Comparison of ENCODE assay signal across 7 mouse cellular contexts in the genomic region with DNA sequence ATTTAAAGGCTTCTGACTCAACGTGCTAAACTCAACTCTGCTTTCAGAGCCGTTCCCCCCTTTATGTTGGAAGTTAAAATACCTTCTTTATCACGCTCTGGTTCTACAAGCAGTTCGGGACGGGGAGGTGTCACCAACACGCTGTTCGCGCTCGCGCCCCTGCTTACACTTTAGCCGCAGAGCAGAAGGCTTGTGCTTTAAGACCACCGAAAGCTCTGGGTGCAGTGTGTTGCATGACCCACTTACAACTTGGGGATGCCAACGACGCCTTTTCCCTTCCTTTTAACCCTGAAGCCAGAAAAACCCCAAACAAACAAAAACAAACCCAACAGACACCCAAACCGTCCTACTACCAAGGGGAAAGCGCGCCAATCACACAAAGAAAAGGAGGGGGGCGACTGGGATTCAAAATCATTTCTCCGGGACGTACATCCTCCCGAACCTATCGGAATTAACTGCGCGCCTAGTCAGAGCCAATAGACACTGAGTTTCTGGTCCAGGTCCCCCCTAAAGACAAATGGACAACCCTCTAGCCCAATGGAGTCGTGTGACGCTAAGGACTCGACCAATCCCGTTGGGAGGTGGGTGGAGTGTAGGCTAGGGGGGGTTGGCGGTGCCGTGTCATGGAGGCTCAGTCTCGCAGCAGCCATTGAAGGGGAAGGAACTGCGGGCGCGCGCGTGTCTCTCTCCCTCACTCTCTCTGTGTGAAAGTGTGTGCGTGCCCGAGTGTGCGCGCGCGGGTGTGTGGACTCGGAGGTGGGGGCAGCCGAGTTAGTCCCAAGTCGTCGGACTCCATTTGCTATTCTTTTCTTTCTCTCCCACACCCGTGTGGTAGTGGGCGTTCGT. TPM values are rescaled to one million over a fixed set of nuclear protein-coding genes. Genes with fewer than 3 reads are reported as not detected.
DNase-seq lines count a peak whose midpoint lies in the region; ATAC-seq lines count a peak whose summit lies in the region.

Gene Anp32e (plus strand): TSS at position 589 of the 846 bp plus-strand sequence.

- peak within 1 kb of the TSS; percentile 85 for H3K9ac ChIP-seq in intestine, embryonic 16.5 days (ENCODE audit: low read depth, low read length)
- H3K9ac ChIP-seq in midbrain, embryonic 11.5 days (ENCODE audit: low read length) = peak within 1 kb of the TSS; percentile 96

- H3K27me3 ChIP-seq in intestine, embryonic 16.5 days (replicated peaks; ENCODE audit: control insufficient read depth, insufficient read depth, low read length) = no peaks in the 10 kb centered on the region
- H3K27me3 ChIP-seq in midbrain, embryonic 11.5 days (ENCODE audit: control insufficient read depth, insufficient read depth, low read length) = no peaks in the 10 kb centered on the region

- peak within 1 kb of the TSS; percentile 82 for H3K4me2 ChIP-seq in intestine, embryonic 16.5 days (ENCODE audit: low read depth, low read length)
- peak within 1 kb of the TSS; percentile 55 for H3K4me2 ChIP-seq in midbrain, embryonic 11.5 days

- H3K36me3 ChIP-seq in intestine, embryonic 16.5 days (ENCODE audit: control insufficient read depth, insufficient read depth, low read length) = no peaks in the 10 kb centered on the region
- H3K36me3 ChIP-seq in midbrain, embryonic 11.5 days (ENCODE audit: control insufficient read depth, insufficient read depth, low read length) = peaks cover 7% of the 10 kb centered on the region

- ATAC-seq in intestine, embryonic 16.5 days = peak; percentile 100
- ATAC-seq in midbrain, embryonic 11.5 days (ENCODE audit: low FRiP score) = peak; percentile 100

- H3K27ac ChIP-seq in intestine, embryonic 16.5 days (ENCODE audit: low read length) = peak within 1 kb of the TSS; percentile 88
- peak within 1 kb of the TSS; percentile 84 for H3K27ac ChIP-seq in midbrain, embryonic 11.5 days (ENCODE audit: low read depth, low read length)

- intact Hi-C loops in gastrocnemius, postnatal 36 days (cut with DNase I) = no loop called here
- intact Hi-C loops in left cerebral cortex, postnatal 36 days (cut with DNase I) = loop anchor here (1.0 kb wide), 2 partner anchors 36 to 47 kb away; partner anchors contain the start of genes Aph1a and Ciart

- DNase-seq in adrenal gland, adult 2 months = peak; percentile 98
- peak; percentile 98 for DNase-seq in embryo, embryonic 11.5 days (ENCODE audit: low read depth, low spot score)
- peak; percentile 94 to 96 for DNase-seq in gastrocnemius, postnatal 36 days
- peak; percentile 95 to 96 for DNase-seq in left cerebral cortex, postnatal 36 days (ENCODE audit: low spot score in 2 of 2)
- DNase-seq in midbrain, embryonic 11.5 days (ENCODE audit: low spot score, missing footprints) = peak; percentile 99
- DNase-seq in skeletal muscle tissue, adult 2 months (ENCODE audit: low read depth, low spot score) = peak; percentile 99

- H3K4me1 ChIP-seq in intestine, embryonic 16.5 days (ENCODE audit: control insufficient read depth, insufficient read depth, low read length) = peaks cover 10% of the 10 kb centered on the region
- H3K4me1 ChIP-seq in midbrain, embryonic 11.5 days (ENCODE audit: control insufficient read depth, insufficient read depth, low read length) = peaks cover 7% of the 10 kb centered on the region; the same call in 1 of the 2 replicates

- peak within 1 kb of the TSS; percentile 86 for H3K4me3 ChIP-seq in intestine, embryonic 16.5 days (ENCODE audit: low read length)
- peak within 1 kb of the TSS; percentile 97 for H3K4me3 ChIP-seq in midbrain, embryonic 11.5 days (ENCODE audit: low read depth, low read length)

- H3K9me3 ChIP-seq in intestine, embryonic 16.5 days (ENCODE audit: control insufficient read depth, low read length) = no peaks in the 10 kb centered on the region
- no peaks in the 10 kb centered on the region for H3K9me3 ChIP-seq in midbrain, embryonic 11.5 days (ENCODE audit: control insufficient read depth, low read length)

- WGBS in intestine, embryonic 16.5 days = under 1% methylated on average over 49 of the region's 49 CpGs
- under 1% methylated on average over 49 of the region's 49 CpGs for WGBS in midbrain, embryonic 11.5 days

RNA-seq across cellular contexts. Expression of gene Anp32e, which starts in this region (rescaled TPM):
- 10 to 100 TPM; 81.0 to 98.6 TPM for total RNA-seq in adrenal gland, adult 2 months (2021)
- polyA plus RNA-seq in adrenal gland, adult 2 months (2012; rRNA removed) = 5.8 and 7.4 TPM in 2 replicates
- 10 to 100 TPM; 67.1 to 71.1 TPM for total RNA-seq in gastrocnemius, postnatal 36 days (2021)
- 140 and 150 TPM in 2 replicates for polyA plus RNA-seq in intestine, embryonic 16.5 days (2015; fragmentation: Nextera tagmentation; extraction: Ambion mirVana)
- total RNA-seq in left cerebral cortex, postnatal 36 days (2021) = 10 to 100 TPM; 87.9 to 91.2 TPM
- polyA plus RNA-seq in midbrain, embryonic 11.5 days (2014; fragmentation: Nextera tagmentation; extraction: Ambion mirVana) = 149 and 151 TPM in 2 replicates

Comparison
In these comparisons a context has a peak if more than half of its experiments do, and no peak if none do; other contexts are left out.
1. Peak in every context shown above with its lines: DNase-seq, ATAC-seq, H3K4me3 ChIP-seq and H3K27ac ChIP-seq.
2. RNA of gene Anp32e (polyA plus RNA-seq): 140 to 150 TPM in intestine, embryonic 16.5 days and 149 to 151 TPM in midbrain, embryonic 11.5 days; 5.8 to 7.4 TPM in adrenal gland, adult 2 months; every median in the first group is over 10 times any median in the second.